In the genomic region with DNA sequence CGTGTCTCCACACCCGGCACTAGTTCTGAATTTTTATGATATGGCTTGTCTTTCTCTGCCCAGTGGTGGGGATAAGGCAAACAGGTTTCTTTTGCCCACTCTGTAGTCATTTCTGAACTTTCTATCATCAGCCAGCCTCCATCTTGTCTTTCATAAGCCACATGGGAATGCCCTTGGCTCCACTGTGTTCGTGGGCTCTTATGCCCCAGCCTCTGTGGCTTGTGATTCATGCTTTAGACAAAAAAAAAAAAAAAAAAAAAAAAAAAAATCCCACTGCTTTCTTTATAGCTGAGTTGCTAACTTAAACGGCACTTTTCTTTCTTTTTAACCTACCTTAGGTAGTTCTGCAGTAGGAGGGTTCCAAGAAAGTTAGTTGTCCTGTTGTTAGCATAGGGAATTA, we compare ENCODE assay signal across 1 mouse cellular context.
TF ChIP-seq lines count a peak whose summit lies in the region.

No protein-coding gene starts in this region.

TF ChIP-seq in CH12.LX, 34 proteins besides CTCF, POLR2A, EP300 and RAD21 (continued from another document):
- peak; percentile 80 for TF ChIP-seq ZNF384 (IDR thresholded peaks at IDR 0.05; ENCODE audit: low read depth, low read length)
- no peak for TF ChIP-seq CHD2 (IDR thresholded peaks at IDR 0.05; ENCODE audit: low read length)
- no peak for TF ChIP-seq MAX (IDR thresholded peaks at IDR 0.05; ENCODE audit: low read length)
- no peak for TF ChIP-seq MAZ (IDR thresholded peaks at IDR 0.05; ENCODE audit: low read depth, low read length)
- TF ChIP-seq IRF4 (IDR thresholded peaks at IDR 0.05; ENCODE audit: low read depth, low read length): peak; percentile 59; the same call in 1 of the 2 replicates
- no peak for TF ChIP-seq SIN3A (IDR thresholded peaks at IDR 0.05; ENCODE audit: low read length)
- TF ChIP-seq ELF1 (IDR thresholded peaks at IDR 0.05; ENCODE audit: low read depth, low read length): no peak
- TF ChIP-seq E2F4 (IDR thresholded peaks at IDR 0.05; ENCODE audit: insufficient replicate concordance, low read depth, low read length): no peak
- TF ChIP-seq TCF12 (IDR thresholded peaks at IDR 0.05; ENCODE audit: low read depth, low read length): no peak
TF ChIP-seq in CH12.LX: peak in this region for 3.
